Mouse (Mus musculus) urinary bladder, postnatal 36 days (tissue): ENCODE measurements at regions not wholly inside any gene's neighbourhood (a gene's known extent, or its start where the extent isn't known, plus 50 kb on each side); places are given as distances from the start of the nearest gene placed in this dataset.

Experiments used
- DNase-seq, 2 experiments: peaks; one replicate each; pipeline ENCODE4 v3.0.0; 2022; ENCODE audit warnings: low spot score in 2 of 2, mixed read lengths in 1 of 2

DNA sequence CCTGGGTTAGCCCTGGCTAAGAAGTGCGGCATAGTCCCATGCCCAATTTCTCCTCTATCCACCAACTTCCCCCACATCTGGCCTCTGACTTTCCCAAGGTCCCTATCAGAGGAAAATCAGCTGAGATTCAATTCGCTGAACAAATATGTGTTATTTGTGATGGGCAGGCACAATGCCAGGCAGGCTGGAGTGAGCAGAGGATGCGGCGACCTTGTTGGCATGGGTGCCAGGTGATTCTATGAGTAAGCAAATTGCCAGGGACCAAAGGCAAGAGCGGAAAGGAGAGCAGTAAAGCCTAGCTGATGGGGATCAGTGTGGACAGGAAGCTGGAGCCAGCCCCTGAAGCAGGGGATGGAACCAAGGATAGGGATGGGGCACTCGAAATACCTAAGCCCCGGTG is 196.9 kb upstream of the Ppargc1a start:
- no peak for DNase-seq

- DNase-seq, result no peak
Measured at GRCm38 (mm10) chr5:51763599-51763998, 196.1 kb upstream of the Ppargc1a start.

DNA sequence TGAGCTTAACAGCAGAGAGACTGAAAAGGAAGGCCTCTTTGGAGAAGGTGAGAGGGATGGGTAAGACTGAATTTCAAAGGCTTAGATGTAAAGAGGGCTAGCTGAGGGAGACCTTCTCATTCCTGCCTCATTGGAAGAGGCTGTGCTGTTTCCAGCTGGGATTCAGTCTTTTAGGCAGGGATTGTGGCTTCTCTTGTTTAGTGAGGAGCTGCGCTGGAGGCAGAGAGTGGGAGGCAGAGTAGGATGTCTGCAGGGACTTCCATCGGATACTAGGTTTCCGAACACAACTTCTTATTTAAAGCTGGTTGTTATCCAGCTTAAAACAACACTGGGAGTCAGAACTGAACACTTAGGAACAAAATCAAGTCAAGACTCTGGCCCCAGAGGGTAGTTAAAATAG is 194.8 kb upstream of the Ppargc1a start:
- DNase-seq, result no peak

- no peak for DNase-seq
Measured at GRCm38 (mm10) chr5:51758289-51758688, 190.8 kb upstream of the Ppargc1a start.

- DNase-seq, result no peak
Measured at GRCm38 (mm10) chr5:51757864-51758263, 190.3 kb upstream of the Ppargc1a start.

DNA sequence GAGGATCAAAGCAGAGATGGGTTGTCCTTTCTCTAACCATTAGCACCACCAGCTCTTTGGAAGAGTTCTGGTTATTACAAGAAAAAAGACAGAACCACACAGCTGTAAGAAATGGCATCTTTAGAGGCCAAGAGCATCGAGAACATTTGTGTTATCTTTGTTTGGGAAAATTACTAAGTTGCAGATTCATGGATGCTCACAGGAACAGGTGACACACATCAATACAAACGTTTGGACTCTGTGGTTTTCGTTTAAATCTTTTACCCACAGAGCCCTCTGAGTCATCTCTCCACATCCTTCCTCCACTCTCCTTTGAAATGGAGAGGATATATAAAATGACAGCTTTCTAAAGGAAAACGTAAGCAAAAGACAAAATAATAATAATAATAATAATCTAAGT is 184.5 kb upstream of the Ppargc1a start:
- DNase-seq, result no peak

GRCm38 (mm10) chr5:51750456-51750855 is 182.9 kb upstream of the Ppargc1a start:
- no peak for DNase-seq

DNA sequence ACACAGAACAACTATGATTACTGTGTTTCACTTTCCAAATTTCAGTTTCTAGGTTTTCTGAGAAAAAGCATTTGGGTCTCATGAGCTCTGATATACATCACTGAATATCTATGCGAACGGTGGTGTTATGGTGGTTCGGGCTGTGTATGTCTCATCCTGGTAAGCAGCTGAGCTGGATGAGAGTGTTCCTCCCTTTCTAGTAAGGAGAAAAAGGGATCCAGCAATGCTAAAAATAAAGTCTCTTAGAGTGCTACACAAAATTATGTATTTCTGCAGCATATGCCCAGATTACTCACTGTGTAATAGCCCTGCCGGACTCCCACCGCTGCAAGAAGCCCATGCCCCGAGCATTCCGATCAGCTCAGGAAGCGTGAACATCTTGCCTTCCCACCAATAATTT is 173.4 kb upstream of the Ppargc1a start:
- DNase-seq, result no peak

DNA sequence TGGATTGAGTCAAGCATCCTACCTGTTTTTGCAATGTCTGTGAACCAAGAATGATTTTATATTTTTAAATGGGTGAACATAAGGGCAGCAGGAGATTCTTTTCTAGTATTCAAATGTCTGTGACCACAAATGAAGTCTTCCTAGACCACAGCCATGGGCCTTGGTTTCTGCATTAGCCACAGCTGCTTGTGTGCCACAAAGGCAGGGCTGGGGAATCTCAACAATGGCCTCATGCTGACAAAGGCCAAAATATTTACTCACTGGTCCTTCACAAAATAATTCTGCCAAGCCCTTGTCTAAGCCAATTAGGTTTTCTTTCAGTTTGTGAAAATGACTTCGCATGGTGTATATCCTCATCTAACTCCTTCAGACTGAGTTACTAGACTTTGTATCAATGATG is 162.7 kb upstream of the Ppargc1a start:
- no peak for DNase-seq

- DNase-seq, result no peak
Measured at GRCm38 (mm10) chr5:51729771-51730170, 162.2 kb upstream of the Ppargc1a start.

GRCm38 (mm10) chr5:51726762-51727161 is 159.2 kb upstream of the Ppargc1a start:
- no peak for DNase-seq

- DNase-seq, result no peak
Measured at GRCm38 (mm10) chr5:51718911-51719310, 151.4 kb upstream of the Ppargc1a start.

GRCm38 (mm10) chr5:51718451-51718850 is 150.9 kb upstream of the Ppargc1a start:
- DNase-seq, result no peak

DNA sequence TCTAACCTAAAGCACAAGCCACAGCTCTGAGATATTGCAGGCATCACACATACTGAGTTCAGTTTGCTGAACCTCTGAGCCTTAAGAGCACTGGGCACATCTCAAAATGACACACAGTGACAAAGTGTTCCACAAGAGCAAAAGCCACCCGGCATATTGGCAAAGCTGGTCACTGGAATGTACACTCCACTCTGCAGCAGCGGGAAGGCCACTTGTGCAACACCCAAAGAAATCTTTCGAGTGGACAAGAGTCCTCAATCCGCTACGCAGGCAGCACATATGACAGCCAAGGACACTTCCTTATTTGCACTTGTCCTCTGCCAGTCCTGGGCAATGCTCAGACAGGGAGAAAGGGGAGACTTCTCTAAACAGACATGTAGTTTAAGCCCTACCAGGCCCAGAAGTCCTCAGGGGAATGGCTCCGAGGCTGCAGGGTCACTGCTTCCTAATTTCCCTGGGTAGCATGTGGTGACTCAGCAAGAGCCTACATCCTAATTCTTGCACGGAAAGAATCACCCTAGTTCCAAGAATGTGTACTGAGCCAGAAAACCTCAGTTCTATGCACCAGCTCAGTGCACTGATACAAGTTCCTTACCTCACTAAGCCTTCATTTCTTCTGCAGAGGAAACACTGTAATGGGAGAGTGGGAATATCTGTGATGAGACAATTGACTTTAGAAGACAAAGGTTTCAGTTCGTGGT is 144.5 kb upstream of the Ppargc1a start:
- no peak for DNase-seq

GRCm38 (mm10) chr5:51710664-51711063 is 143.1 kb upstream of the Ppargc1a start:
- no peak for DNase-seq

- DNase-seq, result no peak
Measured at GRCm38 (mm10) chr5:51709447-51709991, 142.0 kb upstream of the Ppargc1a start.

DNA sequence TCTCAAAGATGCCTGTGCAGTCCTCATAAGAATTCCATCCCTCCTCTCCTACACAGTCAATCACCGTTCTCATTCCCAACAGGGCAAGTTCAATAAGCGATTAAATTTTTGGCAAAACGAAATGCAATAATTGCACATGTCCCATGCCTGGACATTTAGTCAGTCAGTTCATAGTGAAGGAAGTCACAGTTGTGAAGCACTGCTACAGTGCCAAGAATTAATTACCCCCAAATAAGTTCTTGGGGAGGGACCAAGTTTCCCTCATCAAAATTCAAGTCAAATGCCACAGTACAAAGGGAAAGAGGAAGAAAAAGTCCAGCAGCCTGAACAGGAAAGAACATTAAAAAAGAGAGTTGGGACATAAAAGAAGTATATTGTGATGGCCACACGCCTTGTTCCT is 112.4 kb upstream of the Ppargc1a start:
- DNase-seq, result no peak

DNA sequence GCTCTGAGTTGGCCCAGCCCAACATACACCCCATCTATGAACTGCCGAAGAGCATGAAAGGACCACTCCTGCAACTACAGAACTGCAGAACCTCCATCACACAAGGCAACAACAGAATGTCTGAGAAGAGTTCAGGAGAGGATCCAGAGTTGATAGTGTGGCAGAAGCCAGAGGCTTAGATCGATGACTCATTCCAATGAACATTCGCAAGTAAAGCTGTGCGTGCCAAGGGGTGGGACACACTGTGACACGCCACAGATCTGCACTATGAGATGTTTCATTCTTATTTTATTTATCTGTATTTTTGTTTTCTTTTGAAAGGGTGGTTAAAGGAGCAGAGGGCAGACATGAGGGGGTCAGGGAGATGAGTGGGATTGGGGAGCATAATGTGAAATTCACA is 103.7 kb upstream of the Ppargc1a start:
- DNase-seq, result peak in 1 of 2 experiments; percentile 3

DNA sequence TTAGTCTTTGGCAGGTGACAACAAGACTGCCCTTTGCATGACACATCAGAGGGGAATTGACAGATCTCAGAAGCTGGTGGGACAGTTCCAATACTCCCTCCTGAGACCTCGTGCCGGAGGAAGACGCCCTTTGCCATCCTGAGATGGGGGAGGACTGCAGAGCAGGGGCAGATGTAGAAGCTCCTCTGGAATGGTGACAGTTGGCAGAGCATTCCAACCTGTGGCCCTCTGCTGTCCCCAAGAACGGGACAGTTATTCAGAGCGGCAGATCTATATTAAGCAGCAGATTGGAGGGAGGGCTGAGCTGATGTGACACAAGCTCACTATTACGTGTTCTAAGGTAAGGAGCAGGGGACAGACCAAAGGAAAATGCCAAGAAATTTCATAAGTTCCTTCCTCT is 97.7 kb upstream of the Ppargc1a start:
- DNase-seq, result no peak

GRCm38 (mm10) chr5:51658232-51658896 is 90.8 kb upstream of the Ppargc1a start:
- DNase-seq, result no peak

GRCm38 (mm10) chr5:51653507-51653906 is 86.0 kb upstream of the Ppargc1a start:
- no peak for DNase-seq

GRCm38 (mm10) chr5:51624400-51624799 is 56.9 kb upstream of the Ppargc1a start:
- DNase-seq, result no peak
